Mouse (Mus musculus) megakaryocyte progenitor cell, adult 5-6 weeks (primary cell): ENCODE measurements around the gene Mark3. TPM values are rescaled to one million over a fixed set of nuclear protein-coding genes. Genes with fewer than 3 reads are reported as not detected.
"Not testable (repeated sequence)": the region's sequence is repeated elsewhere in the genome, so short reads cannot be mapped to it uniquely, and the experiment has no call there.

Experiments
- ATAC-seq: replicated peaks from 2 replicates; pipeline ENCODE4 v1.8.0; 2016; ENCODE audit warnings: mild to moderate bottlenecking, moderate TSS enrichment, inconsistent platforms; ENCODE audit not compliant: poor library complexity
- total RNA-seq, 2 experiments: library from RNA; stranded (forward) in 1 of 2; stranded (reverse) in 1 of 2; fragments of 157-497, 149-512 nt in 1 of 2; fragments of 200-1000 nt in 1 of 2; gene quantifications; 2 replicates each; pipeline versions ENCODE4 v1.2.3 to v1.2.4; 2015 to 2017

Mark3 gene
- total RNA-seq, 2 experiments from 2014 or later: 63.5 to 88.1 TPM

- peak; percentile 95 for ATAC-seq
Observed at GRCm38 (mm10) chr12:111614475-111615141, 40.3 kb downstream of the Mark3 start.

GRCm38 (mm10) chr12:111618266-111618665 is 43.9 kb downstream of the Mark3 start:
- ATAC-seq: no peak

GRCm38 (mm10) chr12:111648061-111648645 is 73.8 kb downstream of the Mark3 start:
- peak; percentile 97 for ATAC-seq

- ATAC-seq: no peak
Observed at GRCm38 (mm10) chr12:111652953-111653352, 78.6 kb downstream of the Mark3 start.

GRCm38 (mm10) chr12:111653434-111653833 is 79.1 kb downstream of the Mark3 start:
- ATAC-seq: peak; percentile 94

- no peak for ATAC-seq
Observed at GRCm38 (mm10) chr12:111655695-111656094, 81.4 kb downstream of the Mark3 start.

GRCm38 (mm10) chr12:111659331-111659730 is 85.0 kb downstream of the Mark3 start:
- no peak for ATAC-seq

GRCm38 (mm10) chr12:111660628-111661027 is 86.3 kb downstream of the Mark3 start:
- no peak for ATAC-seq

- not testable (repeated sequence) for ATAC-seq
Observed at GRCm38 (mm10) chr12:111661554-111661953, 87.2 kb downstream of the Mark3 start.

GRCm38 (mm10) chr12:111663228-111664143 is 89.2 kb downstream of the Mark3 start:
- no peak for ATAC-seq

GRCm38 (mm10) chr12:111664144-111664634 is 89.9 kb downstream of the Mark3 start:
- ATAC-seq: no peak

- no peak for ATAC-seq
Observed at GRCm38 (mm10) chr12:111665041-111665880, 90.9 kb downstream of the Mark3 start.

- ATAC-seq: no peak
Observed at GRCm38 (mm10) chr12:111666380-111666779, 92.1 kb downstream of the Mark3 start.

- no peak for ATAC-seq
Observed at GRCm38 (mm10) chr12:111667421-111667820, 93.1 kb downstream of the Mark3 start.

- ATAC-seq: peak; percentile 80
Observed at GRCm38 (mm10) chr12:111668457-111668912, 94.2 kb downstream of the Mark3 start.

GRCm38 (mm10) chr12:111669000-111669788 is 94.9 kb downstream of the Mark3 start:
- ATAC-seq: no peak

- no peak for ATAC-seq
Observed at GRCm38 (mm10) chr12:111669961-111670360, 95.6 kb downstream of the Mark3 start.

GRCm38 (mm10) chr12:111670371-111670971 is 96.1 kb downstream of the Mark3 start:
- no peak for ATAC-seq

GRCm38 (mm10) chr12:111670976-111671375 is 96.7 kb downstream of the Mark3 start:
- no peak for ATAC-seq
